Comparison of ENCODE assay signal across 13 mouse cellular contexts in the genomic region with DNA sequence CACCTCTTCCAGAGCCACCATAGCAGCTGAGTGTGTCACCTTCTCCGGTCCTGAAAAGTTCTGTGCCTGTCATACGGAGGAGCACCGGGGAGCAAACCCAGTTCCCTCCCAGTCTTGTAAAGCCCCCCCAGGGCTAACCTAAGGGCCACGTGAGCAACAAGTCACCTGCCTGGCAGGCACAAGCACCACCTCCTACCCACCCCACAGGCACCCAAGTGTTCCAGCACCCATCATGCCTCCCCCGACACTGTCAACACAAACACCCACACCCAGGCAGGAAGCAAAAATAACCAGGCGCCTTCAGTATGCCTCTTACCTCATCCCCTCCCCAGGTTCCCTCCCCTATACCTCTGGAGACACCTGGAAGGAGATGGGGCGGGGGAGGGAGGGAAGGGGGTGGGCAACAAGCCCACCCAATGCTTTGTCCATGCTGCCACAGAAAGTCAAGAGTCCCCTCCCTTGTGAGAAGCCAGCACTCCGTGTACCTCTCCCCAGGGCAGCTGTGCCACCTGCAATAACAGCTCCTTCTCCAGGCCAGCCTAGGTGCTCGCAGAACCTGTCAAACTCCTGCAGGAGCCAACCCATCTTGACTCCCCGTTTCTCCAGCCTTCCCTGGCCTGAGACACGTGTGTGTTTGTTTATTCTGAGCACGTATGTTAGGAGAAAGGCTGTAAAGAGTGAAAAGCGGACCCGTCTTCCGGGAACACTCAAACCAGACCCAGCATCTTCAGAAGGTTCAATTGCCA. TPM values are rescaled to one million over a fixed set of nuclear protein-coding genes. Genes with fewer than 3 reads are reported as not detected.
A peak's percentile ranks its signal among the peaks of the same experiment; 100 is the strongest.
DNase-seq lines count a peak whose midpoint lies in the region; ATAC-seq and TF ChIP-seq lines count a peak whose summit lies in the region.
"Had no signal": no experiment of that assay in that cellular context is flagged by ENCODE, and none has a peak within 500 bp of the region (broad histone marks: within the 10 kb centered on the region; RNA-seq: fewer than 3 reads in every experiment).

No protein-coding gene starts in this region.

- DNase-seq in forebrain, embryonic 10.5 days (ENCODE audit: extremely low spot score, low spot score) = no peak
- no peak for DNase-seq in forebrain, embryonic 14.5 days (ENCODE audit: low spot score)
- peak; percentile 35 for DNase-seq in lung, adult 2 months
- no peak for DNase-seq in lung, postnatal 4 days
- DNase-seq in right cerebral cortex, postnatal 14 days = peak; percentile 48
- DNase-seq in ovary, postnatal 10 days (ENCODE audit: low spot score) = no peak
- no peak for DNase-seq in embryo, embryonic 10.5 days (ENCODE audit: low spot score)
- DNase-seq: cerebellum, adult 8-10 months; lung, embryonic 14.5 days; spleen, adult 18-20 months had no signal

- no peak overlapping the region for H3K4me2 ChIP-seq in forebrain, embryonic 14.5 days (ENCODE audit: low read length)
- no peak overlapping the region for H3K4me2 ChIP-seq in intestine, embryonic 16.5 days (ENCODE audit: low read depth, low read length)
- H3K4me2 ChIP-seq: heart, embryonic 13.5 days; lung, embryonic 14.5 days had no signal

- H3K9me3 ChIP-seq in forebrain, embryonic 10.5 days = peaks cover 3% of the 10 kb centered on the region; the same call in 1 of the 2 replicates
- H3K9me3 ChIP-seq in forebrain, embryonic 14.5 days (replicated peaks; ENCODE audit: control insufficient read depth, low read length) = no peaks in the 10 kb centered on the region
- H3K9me3 ChIP-seq in intestine, embryonic 16.5 days (ENCODE audit: control insufficient read depth, low read length) = no peaks in the 10 kb centered on the region
- H3K9me3 ChIP-seq: heart, embryonic 13.5 days had no signal

- TF ChIP-seq CTCF in lung, adult 2 months (IDR thresholded peaks at IDR 0.05; ENCODE audit: insufficient read depth, low read length) = no peak

- no peak for ATAC-seq in forebrain, embryonic 14.5 days
- peak; percentile 24; the same call in 1 of the 2 replicates for ATAC-seq in intestine, embryonic 16.5 days

- 0 out of 2 replicates have a peak overlapping the region, but pooled peaks have one; percentile 17 for H3K27ac ChIP-seq in forebrain, embryonic 10.5 days
- H3K27ac ChIP-seq in forebrain, embryonic 14.5 days (ENCODE audit: low read depth, low read length) = no peak overlapping the region
- H3K27ac ChIP-seq in intestine, embryonic 16.5 days (ENCODE audit: low read length) = no peak overlapping the region
- H3K27ac ChIP-seq: heart, embryonic 13.5 days had no signal

- H3K9ac ChIP-seq in forebrain, embryonic 14.5 days (ENCODE audit: low read length) = no peak overlapping the region
- no peak overlapping the region for H3K9ac ChIP-seq in intestine, embryonic 16.5 days (ENCODE audit: low read depth, low read length)
- H3K9ac ChIP-seq: heart, embryonic 13.5 days; lung, embryonic 14.5 days had no signal

- H3K4me1 ChIP-seq in forebrain, embryonic 10.5 days = peaks cover 27% of the 10 kb centered on the region
- H3K4me1 ChIP-seq in forebrain, embryonic 14.5 days (ENCODE audit: control insufficient read depth, insufficient read depth, low read length) = no peaks in the 10 kb centered on the region
- no peaks in the 10 kb centered on the region for H3K4me1 ChIP-seq in lung, adult 2 months (ENCODE audit: control insufficient read depth, insufficient read depth, low read length)
- H3K4me1 ChIP-seq in intestine, embryonic 16.5 days (ENCODE audit: control insufficient read depth, insufficient read depth, low read length) = peaks cover 4% of the 10 kb centered on the region; the same call in 1 of the 2 replicates

- 80% methylated on average over 15 of the region's 15 CpGs for WGBS in forebrain, embryonic 10.5 days
- WGBS in forebrain, embryonic 14.5 days = 80% methylated on average over 15 of the region's 15 CpGs
- 53% methylated on average over 15 of the region's 15 CpGs for WGBS in lung, adult 2 months
- 56% methylated on average over 15 of the region's 15 CpGs for WGBS in intestine, embryonic 16.5 days

- no peak for TF ChIP-seq POLR2A in lung, adult 2 months (IDR thresholded peaks at IDR 0.05; ENCODE audit: borderline replicate concordance, extremely low read depth, low read depth, low read length)

- peaks cover 16% of the 10 kb centered on the region for H3K36me3 ChIP-seq in forebrain, embryonic 10.5 days (replicated peaks)
- no peaks in the 10 kb centered on the region for H3K36me3 ChIP-seq in forebrain, embryonic 14.5 days (ENCODE audit: control insufficient read depth, insufficient read depth, low read length)
- no peaks in the 10 kb centered on the region for H3K36me3 ChIP-seq in intestine, embryonic 16.5 days (ENCODE audit: control insufficient read depth, insufficient read depth, low read length)
- H3K36me3 ChIP-seq: G1E had no signal

- H3K4me3 ChIP-seq in forebrain, embryonic 10.5 days = no peak overlapping the region
- H3K4me3 ChIP-seq in forebrain, embryonic 14.5 days (ENCODE audit: low read depth, low read length) = no peak overlapping the region
- no peak overlapping the region for H3K4me3 ChIP-seq in lung, adult 2 months (replicated peaks; ENCODE audit: extremely low read depth, low read depth, low read length)
- H3K4me3 ChIP-seq in intestine, embryonic 16.5 days (ENCODE audit: low read length) = no peak overlapping the region
- H3K4me3 ChIP-seq: heart, embryonic 13.5 days had no signal

- H3K27me3 ChIP-seq in forebrain, embryonic 10.5 days (ENCODE audit: poor library complexity, severe bottlenecking) = no peaks in the 10 kb centered on the region
- no peaks in the 10 kb centered on the region for H3K27me3 ChIP-seq in forebrain, embryonic 14.5 days (replicated peaks; ENCODE audit: control insufficient read depth, insufficient read depth, low read length)
- no peaks in the 10 kb centered on the region for H3K27me3 ChIP-seq in intestine, embryonic 16.5 days (replicated peaks; ENCODE audit: control insufficient read depth, insufficient read depth, low read length)
- H3K27me3 ChIP-seq: heart, embryonic 13.5 days had no signal

RNA-seq across cellular contexts. Expression of a gene that starts 38.7 kb away (rescaled TPM):
- 18.4 and 21.4 TPM in 2 replicates for polyA plus RNA-seq in forebrain, embryonic 10.5 days (2016; fragmentation: Nextera tagmentation; extraction: Ambion mirVana)
- polyA plus RNA-seq in forebrain, embryonic 14.5 days (2014; fragmentation: Nextera tagmentation; extraction: Ambion mirVana) = 22.4 and 31.9 TPM in 2 replicates
- polyA plus RNA-seq in lung, adult 2 months (2012; rRNA removed) = 7.1 and 14.6 TPM in 2 replicates
- polyA plus RNA-seq in intestine, embryonic 16.5 days (2015; fragmentation: Nextera tagmentation; extraction: Ambion mirVana) = 7.4 and 8.1 TPM in 2 replicates

Comparison
In these comparisons a context has a peak if more than half of its experiments do, and no peak if none do; other contexts are left out.
1. DNase-seq: peak in lung, adult 2 months (single experiment) and right cerebral cortex, postnatal 14 days (single experiment); none in forebrain, embryonic 10.5 days (single experiment), forebrain, embryonic 14.5 days (single experiment), lung, postnatal 4 days (0 of 2), ovary, postnatal 10 days (single experiment) and embryo, embryonic 10.5 days (single experiment).